Comparison of ENCODE assay signal across 16 mouse cellular contexts in genomic region chr16:21102033-21102432, GRCm38 (mm10). TPM values are rescaled to one million over a fixed set of nuclear protein-coding genes. Genes with fewer than 3 reads are reported as not detected.
"Had no signal": no experiment of that assay in that cellular context is flagged by ENCODE, and none has a peak within 500 bp of the region (broad histone marks: within the 10 kb centered on the region; RNA-seq: fewer than 3 reads in every experiment).

No protein-coding gene starts in this region.

RNA-seq across cellular contexts. Expression of gene Teddm3, which starts 51.8 kb away (rescaled TPM):
- polyA plus RNA-seq: cerebellum, adult 2 months; embryonic facial prominence, embryonic 10.5 days; embryonic facial prominence, embryonic 11.5 days; embryonic facial prominence, embryonic 12.5 days; embryonic facial prominence, embryonic 13.5 days; erythroblast, embryonic 14.5 days; forebrain, embryonic 10.5 days; forebrain, embryonic 11.5 days; forebrain, embryonic 12.5 days; forebrain, embryonic 13.5 days; forebrain, embryonic 14.5 days; forebrain, embryonic 15.5 days; forebrain, embryonic 16.5 days; forebrain, postnatal 0 days; gonadal fat pad, adult 2 months; heart, adult 2 months had no signal
